Comparison of ENCODE assay signal across 17 mouse cellular contexts in genomic region chr13:36152728-36153498, GRCm38 (mm10). TPM values are rescaled to one million over a fixed set of nuclear protein-coding genes. Genes with fewer than 3 reads are reported as not detected.
DNase-seq lines count a peak whose midpoint lies in the region; ATAC-seq and TF ChIP-seq lines count a peak whose summit lies in the region.
"Had no signal": no experiment of that assay in that cellular context is flagged by ENCODE, and none has a peak within 500 bp of the region (broad histone marks: within the 10 kb centered on the region; RNA-seq: fewer than 3 reads in every experiment).

No protein-coding gene starts in this region.

- peaks cover 3% of the 10 kb centered on the region; the same call in 1 of the 2 replicates for H3K4me1 ChIP-seq in forebrain, embryonic 14.5 days (ENCODE audit: control insufficient read depth, insufficient read depth, low read length)
- H3K4me1 ChIP-seq in forebrain, embryonic 11.5 days (replicated peaks; ENCODE audit: control insufficient read depth, insufficient read depth, low read length), result no peaks in the 10 kb centered on the region; the same call in 1 of the 2 replicates
- 0 out of 2 replicates have a peak, but pooled peaks cover 4% of the 10 kb centered on the region for H3K4me1 ChIP-seq in forebrain, postnatal 0 days (ENCODE audit: insufficient read depth)

- intact Hi-C loops in left cerebral cortex, adult 2 months (cut with DNase I), result no loop called here

- H3K4me2 ChIP-seq in forebrain, embryonic 14.5 days (ENCODE audit: low read length), result no peak overlapping the region
- no peak overlapping the region for H3K4me2 ChIP-seq in forebrain, embryonic 11.5 days (ENCODE audit: low read depth, low read length, severe bottlenecking)
- no peak overlapping the region for H3K4me2 ChIP-seq in forebrain, postnatal 0 days (ENCODE audit: low read depth)
- H3K4me2 ChIP-seq: limb, embryonic 12.5 days; neural tube, embryonic 13.5 days had no signal

- peak; percentile 16 for DNase-seq in forebrain, embryonic 14.5 days (ENCODE audit: low spot score)
- DNase-seq in forebrain, embryonic 11.5 days (ENCODE audit: low spot score), result no peak
- DNase-seq in cerebellum, adult 9-10 months, result peak; percentile 60
- DNase-seq in forebrain, postnatal 0 days, result peak; percentile 10
- DNase-seq in lung, postnatal 25 days (ENCODE audit: low spot score), result peak; percentile 47
- no peak for DNase-seq in thymus, adult 18-20 months
- no peak for DNase-seq in left cerebral cortex, adult 2 months (ENCODE audit: extremely low spot score in 1 of 2, low spot score in 2 of 2)
- DNase-seq in kidney, adult 18-20 months, result no peak
- DNase-seq: adrenal gland, postnatal 10 days; gastrocnemius, postnatal 14 days; heart, postnatal 14 days; kidney, adult 11 months had no signal

- ATAC-seq in forebrain, embryonic 14.5 days, result 0 out of 2 replicates have a peak, but pooled peaks have one; percentile 32
- ATAC-seq in forebrain, embryonic 11.5 days (replicated peaks; ENCODE audit: low FRiP score), result no peak
- no peak for ATAC-seq in forebrain, postnatal 0 days
- ATAC-seq: hindbrain, embryonic 16.5 days had no signal

- H3K9me3 ChIP-seq in forebrain, embryonic 14.5 days (replicated peaks; ENCODE audit: control insufficient read depth, low read length), result no peaks in the 10 kb centered on the region
- no peaks in the 10 kb centered on the region for H3K9me3 ChIP-seq in forebrain, embryonic 11.5 days (ENCODE audit: control insufficient read depth, low read length)
- H3K9me3 ChIP-seq in forebrain, postnatal 0 days (ENCODE audit: low read length), result no peaks in the 10 kb centered on the region
- H3K9me3 ChIP-seq: heart, embryonic 10.5 days; limb, embryonic 12.5 days; neural tube, embryonic 13.5 days had no signal

- H3K27ac ChIP-seq in forebrain, embryonic 14.5 days (ENCODE audit: low read depth, low read length), result no peak overlapping the region
- H3K27ac ChIP-seq in forebrain, embryonic 11.5 days (ENCODE audit: low read depth, low read length), result no peak overlapping the region
- no peak overlapping the region for H3K27ac ChIP-seq in forebrain, postnatal 0 days (ENCODE audit: low read depth, low read length)
- no peak overlapping the region for H3K27ac ChIP-seq in left cerebral cortex, adult 2 months
- H3K27ac ChIP-seq: heart, embryonic 10.5 days; limb, embryonic 12.5 days; liver, embryonic 14.5 days; neural tube, embryonic 13.5 days had no signal

- no peaks in the 10 kb centered on the region for H3K36me3 ChIP-seq in forebrain, embryonic 14.5 days (ENCODE audit: control insufficient read depth, insufficient read depth, low read length)
- H3K36me3 ChIP-seq in forebrain, embryonic 11.5 days (ENCODE audit: control insufficient read depth, insufficient read depth, low read length), result no peaks in the 10 kb centered on the region
- no peaks in the 10 kb centered on the region for H3K36me3 ChIP-seq in forebrain, postnatal 0 days (ENCODE audit: insufficient read depth)
- H3K36me3 ChIP-seq: limb, embryonic 12.5 days; neural tube, embryonic 13.5 days had no signal

- no peak for TF ChIP-seq CTCF in forebrain, postnatal 0 days (IDR thresholded peaks at IDR 0.05; ENCODE audit: low read depth)
- no peak for TF ChIP-seq CTCF in left cerebral cortex, adult 2 months (IDR thresholded peaks at IDR 0.05)

- no peaks in the 10 kb centered on the region for H3K27me3 ChIP-seq in forebrain, embryonic 14.5 days (replicated peaks; ENCODE audit: control insufficient read depth, insufficient read depth, low read length)
- no peaks in the 10 kb centered on the region for H3K27me3 ChIP-seq in forebrain, embryonic 11.5 days (ENCODE audit: control insufficient read depth, insufficient read depth, low read length)
- no peaks in the 10 kb centered on the region for H3K27me3 ChIP-seq in forebrain, postnatal 0 days (ENCODE audit: insufficient read depth, low read length)
- H3K27me3 ChIP-seq: limb, embryonic 12.5 days; neural tube, embryonic 13.5 days had no signal

- no peak overlapping the region for H3K4me3 ChIP-seq in forebrain, embryonic 14.5 days (ENCODE audit: low read depth, low read length)
- no peak overlapping the region for H3K4me3 ChIP-seq in forebrain, embryonic 11.5 days (ENCODE audit: low read depth, low read length)
- H3K4me3 ChIP-seq in forebrain, postnatal 0 days (ENCODE audit: low read depth, low read length), result no peak overlapping the region
- no peak overlapping the region for H3K4me3 ChIP-seq in left cerebral cortex, adult 2 months
- H3K4me3 ChIP-seq: heart, embryonic 10.5 days; limb, embryonic 12.5 days; neural tube, embryonic 13.5 days had no signal

- no peak overlapping the region for H3K9ac ChIP-seq in forebrain, embryonic 14.5 days (ENCODE audit: low read length)
- H3K9ac ChIP-seq in forebrain, embryonic 11.5 days (ENCODE audit: low read length), result no peak overlapping the region
- H3K9ac ChIP-seq in forebrain, postnatal 0 days, result no peak overlapping the region
- H3K9ac ChIP-seq: limb, embryonic 12.5 days; liver, embryonic 14.5 days; neural tube, embryonic 13.5 days had no signal

- 77% methylated on average over 5 of the region's 5 CpGs for WGBS in forebrain, embryonic 14.5 days
- whole genome bisulfite sequencing in forebrain, embryonic 11.5 days, result 90% methylated on average over 5 of the region's 5 CpGs
- WGBS in forebrain, postnatal 0 days, result 67% methylated on average over 5 of the region's 5 CpGs

RNA-seq across cellular contexts. Expression of gene Lyrm4, which starts 35.6 kb away (rescaled TPM):
- polyA plus RNA-seq in forebrain, embryonic 14.5 days (2014; fragmentation: Nextera tagmentation; extraction: Ambion mirVana), result 39.0 and 41.3 TPM in 2 replicates
- polyA plus RNA-seq in forebrain, embryonic 11.5 days (2014; fragmentation: Nextera tagmentation; extraction: Ambion mirVana), result 23.2 and 25.8 TPM in 2 replicates
- total RNA-seq in forebrain, postnatal 0 days (2014; rRNA removed), result 16.7 and 19.5 TPM in 2 replicates
- polyA plus RNA-seq in forebrain, postnatal 0 days (2015; fragmentation: Nextera tagmentation; extraction: Ambion mirVana), result 58.0 and 66.7 TPM in 2 replicates
- total RNA-seq in left cerebral cortex, adult 2 months (2021), result 10 to 100 TPM; 20.7 to 21.6 TPM

RNA-seq across cellular contexts. Expression of gene Fars2, which starts 35.7 kb away (rescaled TPM):
- polyA plus RNA-seq in forebrain, embryonic 14.5 days (2014; fragmentation: Nextera tagmentation; extraction: Ambion mirVana), result 31.1 and 35.5 TPM in 2 replicates
- polyA plus RNA-seq in forebrain, embryonic 11.5 days (2014; fragmentation: Nextera tagmentation; extraction: Ambion mirVana), result 29.2 and 31.7 TPM in 2 replicates
- 29.9 and 33.6 TPM in 2 replicates for total RNA-seq in forebrain, postnatal 0 days (2014; rRNA removed)
- 35.5 and 39.4 TPM in 2 replicates for polyA plus RNA-seq in forebrain, postnatal 0 days (2015; fragmentation: Nextera tagmentation; extraction: Ambion mirVana)
- total RNA-seq in left cerebral cortex, adult 2 months (2021), result 10 to 100 TPM; 34.4 to 40.7 TPM

Comparison
In these comparisons a context has a peak if more than half of its experiments do, and no peak if none do; other contexts are left out.
1. DNase-seq: peak in forebrain, embryonic 14.5 days (single experiment), cerebellum, adult 9-10 months (single experiment), forebrain, postnatal 0 days (single experiment) and lung, postnatal 25 days (single experiment); none in forebrain, embryonic 11.5 days (single experiment), thymus, adult 18-20 months (0 of 2), left cerebral cortex, adult 2 months (0 of 2) and kidney, adult 18-20 months (single experiment).